8 mouse cellular contexts compared by ENCODE assay signal in the genomic region with DNA sequence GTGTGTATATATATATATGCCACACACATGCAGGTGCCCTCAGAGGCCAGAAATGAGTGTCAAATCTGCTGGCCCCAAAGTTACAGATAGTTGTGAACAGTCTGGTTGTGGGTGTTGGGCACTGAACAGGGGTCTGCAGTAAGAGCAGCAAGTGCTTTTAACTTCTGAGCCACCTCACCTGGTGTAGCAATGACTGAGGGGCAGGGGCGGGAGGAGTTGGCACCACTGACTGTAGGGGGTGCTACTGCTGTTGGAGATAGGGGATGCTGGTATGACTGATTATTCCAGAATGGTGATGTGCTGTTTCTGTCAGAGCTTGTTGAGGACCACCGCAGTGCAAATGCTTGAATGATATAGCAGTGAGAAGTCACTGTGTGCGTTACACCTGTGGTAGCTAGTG. TPM values are rescaled to one million over a fixed set of nuclear protein-coding genes. Genes with fewer than 3 reads are reported as not detected.
DNase-seq lines count a peak whose midpoint lies in the region; ATAC-seq and TF ChIP-seq lines count a peak whose summit lies in the region.

No protein-coding gene starts in this region.

- DNase-seq in kidney, adult 9 months = no peak
- no peak for DNase-seq in hindbrain, postnatal 0 days (ENCODE audit: low spot score)
- no peak for DNase-seq in embryo, embryonic 11 days
- no peak for DNase-seq in right cerebral cortex, postnatal 36 days (ENCODE audit: low spot score in 2 of 2)
- no peak for DNase-seq in ovary, postnatal 10 days (ENCODE audit: low spot score)

- TF ChIP-seq POLR2A in bone marrow macrophage, adult 2 months (IDR thresholded peaks at IDR 0.05; ENCODE audit: borderline replicate concordance, low read depth, low read length) = no peak

- no peak overlapping the region for H3K9ac ChIP-seq in kidney, embryonic 15.5 days
- no peak overlapping the region for H3K9ac ChIP-seq in hindbrain, postnatal 0 days (replicated peaks; ENCODE audit: low read length)
- H3K9ac ChIP-seq in neural tube, embryonic 12.5 days = no peak overlapping the region

- peak overlapping the region; percentile 49; the same call in 1 of the 2 replicates for H3K4me3 ChIP-seq in kidney, embryonic 15.5 days (replicated peaks)
- peak overlapping the region; percentile 28; the same call in 1 of the 2 replicates for H3K4me3 ChIP-seq in bone marrow macrophage, adult 2 months (ENCODE audit: insufficient read depth, low read length)
- H3K4me3 ChIP-seq in hindbrain, postnatal 0 days (ENCODE audit: low read length) = no peak overlapping the region
- H3K4me3 ChIP-seq in neural tube, embryonic 12.5 days = no peak overlapping the region

- ATAC-seq in kidney, embryonic 15.5 days (replicated peaks; ENCODE audit: low FRiP score) = no peak
- no peak for ATAC-seq in hindbrain, postnatal 0 days
- no peak for ATAC-seq in neural tube, embryonic 12.5 days (ENCODE audit: low FRiP score, low read depth)

- peak overlapping the region; percentile 92 for H3K4me2 ChIP-seq in kidney, embryonic 15.5 days
- H3K4me2 ChIP-seq in hindbrain, postnatal 0 days (ENCODE audit: low read depth, low read length) = peak overlapping the region; percentile 57; the same call in 1 of the 2 replicates
- peak overlapping the region; percentile 65 for H3K4me2 ChIP-seq in neural tube, embryonic 12.5 days (replicated peaks)

- no peaks in the 10 kb centered on the region for H3K27me3 ChIP-seq in kidney, embryonic 15.5 days
- no peaks in the 10 kb centered on the region for H3K27me3 ChIP-seq in hindbrain, postnatal 0 days (ENCODE audit: insufficient read depth, low read length)
- no peaks in the 10 kb centered on the region for H3K27me3 ChIP-seq in neural tube, embryonic 12.5 days (replicated peaks)

- no peak overlapping the region for H3K27ac ChIP-seq in kidney, embryonic 15.5 days
- H3K27ac ChIP-seq in bone marrow macrophage, adult 2 months (ENCODE audit: insufficient read depth, low read depth, low read length) = no peak overlapping the region
- H3K27ac ChIP-seq in hindbrain, postnatal 0 days = no peak overlapping the region
- no peak overlapping the region for H3K27ac ChIP-seq in neural tube, embryonic 12.5 days

- H3K36me3 ChIP-seq in kidney, embryonic 15.5 days = no peaks in the 10 kb centered on the region
- H3K36me3 ChIP-seq in hindbrain, postnatal 0 days (ENCODE audit: insufficient read depth, low read length) = no peaks in the 10 kb centered on the region
- H3K36me3 ChIP-seq in neural tube, embryonic 12.5 days = no peaks in the 10 kb centered on the region

- 79% methylated on average over 3 of the region's 3 CpGs for WGBS in kidney, embryonic 15.5 days
- WGBS in hindbrain, postnatal 0 days = 78% methylated on average over 3 of the region's 3 CpGs
- WGBS in neural tube, embryonic 12.5 days = 83% methylated on average over 3 of the region's 3 CpGs

- no peak for TF ChIP-seq CTCF in bone marrow macrophage, adult 2 months (IDR thresholded peaks at IDR 0.05; ENCODE audit: low read depth, low read length)
- peak; percentile 12; the same call in 1 of the 2 replicates for TF ChIP-seq CTCF in hindbrain, postnatal 0 days (IDR thresholded peaks at IDR 0.05; ENCODE audit: low read depth)

- no peaks in the 10 kb centered on the region for H3K9me3 ChIP-seq in kidney, embryonic 15.5 days (replicated peaks)
- no peaks in the 10 kb centered on the region for H3K9me3 ChIP-seq in hindbrain, postnatal 0 days (ENCODE audit: low read length)
- H3K9me3 ChIP-seq in neural tube, embryonic 12.5 days = no peaks in the 10 kb centered on the region

- peaks cover 23% of the 10 kb centered on the region for H3K4me1 ChIP-seq in kidney, embryonic 15.5 days
- peaks cover 21% of the 10 kb centered on the region for H3K4me1 ChIP-seq in bone marrow macrophage, adult 2 months (ENCODE audit: control insufficient read depth, insufficient read depth, low read length)
- no peaks in the 10 kb centered on the region for H3K4me1 ChIP-seq in hindbrain, postnatal 0 days (ENCODE audit: insufficient read depth, low read length)
- peaks cover 4% of the 10 kb centered on the region for H3K4me1 ChIP-seq in neural tube, embryonic 12.5 days

RNA-seq across cellular contexts. Expression of a gene that starts 12.1 kb away (rescaled TPM):
- 783 and 843 TPM in 2 replicates for polyA plus RNA-seq in kidney, embryonic 15.5 days (2015; fragmentation: Nextera tagmentation; extraction: Ambion mirVana)
- 711 and 874 TPM in 2 replicates for polyA plus RNA-seq in bone marrow macrophage, adult 2 months (2012; ENCODE audit: insufficient read depth, insufficient read length, missing spikeins)
- 137 and 147 TPM in 2 replicates for total RNA-seq in hindbrain, postnatal 0 days (2014; rRNA removed)
- 432 and 453 TPM in 2 replicates for polyA plus RNA-seq in hindbrain, postnatal 0 days (2015; fragmentation: Nextera tagmentation; extraction: Ambion mirVana)
- polyA plus RNA-seq in neural tube, embryonic 12.5 days (2016; fragmentation: Nextera tagmentation; extraction: Ambion mirVana) = 538 and 558 TPM in 2 replicates

RNA-seq across cellular contexts. Expression of a gene that starts 43.7 kb away (rescaled TPM):
- polyA plus RNA-seq in kidney, embryonic 15.5 days (2015; fragmentation: Nextera tagmentation; extraction: Ambion mirVana) = 1.5 and 2.0 TPM in 2 replicates
- polyA plus RNA-seq in bone marrow macrophage, adult 2 months (2012; ENCODE audit: insufficient read depth, insufficient read length, missing spikeins) = not detected in 2 replicates
- total RNA-seq in hindbrain, postnatal 0 days (2014; rRNA removed) = 4.0 and 7.0 TPM in 2 replicates
- polyA plus RNA-seq in hindbrain, postnatal 0 days (2015; fragmentation: Nextera tagmentation; extraction: Ambion mirVana) = 3.7 and 4.4 TPM in 2 replicates
- 0.24 and 0.41 TPM in 2 replicates for polyA plus RNA-seq in neural tube, embryonic 12.5 days (2016; fragmentation: Nextera tagmentation; extraction: Ambion mirVana)

Comparison
In these comparisons a context has a peak if more than half of its experiments do, and no peak if none do; other contexts are left out.
1. H3K4me3 ChIP-seq: peak in kidney, embryonic 15.5 days (single experiment) and bone marrow macrophage, adult 2 months (single experiment); none in hindbrain, postnatal 0 days (single experiment) and neural tube, embryonic 12.5 days (single experiment).
2. Peak in every context shown above with its lines, with median percentiles within 50 percentile points of each other: H3K4me2 ChIP-seq.